Mouse (Mus musculus): ENCODE data around the gene Hmg20a. TPM values are rescaled to one million over a fixed set of nuclear protein-coding genes. Genes with fewer than 3 reads are reported as not detected.

The Hmg20a gene
- polyA plus RNA-seq, 1 experiment from 2014 or later: 29.6 TPM

Other genes with a start within 250 kb of the Hmg20a start
- 15.3 to 66.7 TPM (median 32.4 TPM) in 3 replicates for gene Peak1, start 542 bp upstream of the Hmg20a start, polyA plus RNA-seq (2018)

Data from macrophage (primary cell).